Mouse (Mus musculus): Measurements from ENCODE around the gene Cfap54. TPM values are rescaled to one million over a fixed set of nuclear protein-coding genes. Genes with fewer than 3 reads are reported as not detected.

Gene Cfap54
- polyA plus RNA-seq, 1 experiment from 2014 or later = 0.80 TPM

DNA sequence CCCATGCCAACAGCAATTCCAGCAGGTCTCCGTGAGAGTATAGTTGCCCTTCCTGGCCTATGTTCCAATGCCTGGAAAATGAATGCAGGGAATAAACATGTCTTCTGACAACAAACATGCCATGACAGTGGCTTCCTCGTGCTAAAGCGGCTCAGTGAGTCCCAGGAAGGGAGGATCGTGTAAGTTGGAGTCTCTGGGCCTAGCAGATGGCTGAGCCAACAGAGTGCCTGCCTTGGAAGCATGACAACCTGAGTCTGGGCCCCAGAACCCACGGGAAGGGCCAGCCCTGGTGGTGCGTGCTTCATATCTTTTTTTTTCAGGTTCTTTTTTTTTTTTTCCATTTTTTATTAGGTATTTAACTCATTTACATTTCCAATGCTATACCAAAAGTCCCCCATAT, 27.6 kb downstream of the Cfap54 start:
- no peak overlapping the region for H3K4me3 ChIP-seq (replicated peaks; ENCODE audit: low read depth, low read length)
- no peaks in the 10 kb centered on the region for H3K36me3 ChIP-seq (ENCODE audit: insufficient read depth, low read length)
- H3K9ac ChIP-seq (ENCODE audit: low read depth, low read length) = no peak overlapping the region
- WGBS = 74% methylated on average over 6 of the region's 6 CpGs
- no peak overlapping the region for H3K27ac ChIP-seq
- H3K27me3 ChIP-seq (ENCODE audit: insufficient read depth, low read length) = no peaks in the 10 kb centered on the region
- no peak for ATAC-seq (replicated peaks; ENCODE audit: low FRiP score, low read depth)
- no peak for DNase-seq (ENCODE audit: low spot score)
- no peaks in the 10 kb centered on the region for H3K4me1 ChIP-seq (replicated peaks; ENCODE audit: insufficient read depth, low read length)
- H3K9me3 ChIP-seq (replicated peaks; ENCODE audit: low read length) = no peaks in the 10 kb centered on the region
- no peak overlapping the region for H3K4me2 ChIP-seq (ENCODE audit: low read length)
- no peak for TF ChIP-seq CTCF (IDR thresholded peaks at IDR 0.05; ENCODE audit: low read depth)

DNA sequence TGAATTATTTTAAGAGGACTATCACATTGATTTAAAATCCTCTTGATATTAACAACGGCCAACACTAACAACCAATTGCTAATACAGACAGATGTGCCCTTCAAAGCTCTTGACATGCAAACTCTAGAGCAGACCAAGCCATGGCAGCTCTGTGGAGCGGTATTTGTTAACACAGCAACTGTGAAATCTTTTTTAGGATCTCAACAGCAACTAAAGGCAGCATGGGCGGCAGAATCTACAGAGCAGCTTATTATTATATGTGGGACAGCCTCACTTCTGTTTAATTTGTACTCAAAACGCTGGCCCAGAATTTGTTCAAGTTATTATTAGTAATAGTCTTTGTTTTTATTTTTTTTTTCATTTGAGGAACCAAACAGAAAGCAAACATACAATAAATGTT, 28.1 kb downstream of the Cfap54 start:
- TF ChIP-seq CTCF (IDR thresholded peaks at IDR 0.05; ENCODE audit: low read depth) = no peak
- Histone ChIP-seq H3K4me1 (replicated peaks; ENCODE audit: insufficient read depth, low read length) (no peaks in the 10 kb centered on the region), H3K4me3 (replicated peaks; ENCODE audit: low read depth, low read length) (no peak overlapping the region), H3K9me3 (replicated peaks; ENCODE audit: low read length) (no peaks in the 10 kb centered on the region), H3K27me3 (ENCODE audit: insufficient read depth, low read length) (no peaks in the 10 kb centered on the region), H3K27ac (no peak overlapping the region), H3K36me3 (ENCODE audit: insufficient read depth, low read length) (no peaks in the 10 kb centered on the region), H3K9ac (ENCODE audit: low read depth, low read length) (no peak overlapping the region), H3K4me2 (ENCODE audit: low read length) (no peak overlapping the region)
- no peak for ATAC-seq (replicated peaks; ENCODE audit: low FRiP score, low read depth)
- DNase-seq (ENCODE audit: low spot score) = no peak
- 83% methylated on average over 4 of the region's 4 CpGs for WGBS

GRCm38 (mm10) chr10:93051016-93051726, 30.2 kb downstream of the Cfap54 start:
- Histone ChIP-seq H3K4me3 (replicated peaks; ENCODE audit: low read depth, low read length) (peak overlapping the region; percentile 30), H3K9me3 (replicated peaks; ENCODE audit: low read length) (no peaks in the 10 kb centered on the region), H3K4me1 (replicated peaks; ENCODE audit: insufficient read depth, low read length) (no peaks in the 10 kb centered on the region), H3K4me2 (ENCODE audit: low read length) (peak overlapping the region; percentile 55), H3K27me3 (ENCODE audit: insufficient read depth, low read length) (no peaks in the 10 kb centered on the region), H3K9ac (ENCODE audit: low read depth, low read length) (0 out of 2 replicates have a peak overlapping the region, but pooled peaks have one; percentile 4), H3K36me3 (ENCODE audit: insufficient read depth, low read length) (no peaks in the 10 kb centered on the region), H3K27ac (no peak overlapping the region)
- ATAC-seq (replicated peaks; ENCODE audit: low FRiP score, low read depth) (no peak), DNase-seq (ENCODE audit: low spot score) (peak; percentile 91)
- TF ChIP-seq CTCF (IDR thresholded peaks at IDR 0.05; ENCODE audit: low read depth) = peak; percentile 87
- 24% methylated on average over 13 of the region's 13 CpGs for WGBS

DNA sequence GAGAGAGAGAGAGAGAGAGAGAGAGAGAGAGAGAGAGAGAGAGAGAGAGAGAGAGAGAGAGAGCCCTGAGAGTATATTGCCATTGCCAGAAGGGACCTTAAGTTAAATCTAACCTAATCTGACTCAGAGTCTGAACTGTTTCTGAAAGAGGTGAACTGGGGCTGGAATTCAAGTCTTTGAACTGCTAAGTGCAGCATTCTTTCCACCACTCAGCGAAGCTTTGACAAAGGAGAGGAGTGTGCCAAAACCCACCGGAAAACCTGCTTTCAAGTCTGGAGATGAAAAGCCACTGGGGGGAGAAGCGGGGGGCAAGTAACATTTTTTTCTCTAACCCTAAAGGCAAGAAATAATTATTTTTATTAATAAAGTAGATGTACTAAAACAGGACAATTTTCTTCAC, 30.8 kb downstream of the Cfap54 start:
- 50% methylated on average over 3 of the region's 3 CpGs for WGBS
- ATAC-seq (replicated peaks; ENCODE audit: low FRiP score, low read depth) = no peak

GRCm38 (mm10) chr10:93043195-93043594, 38.2 kb downstream of the Cfap54 start:
- Histone ChIP-seq H3K4me1 (replicated peaks; ENCODE audit: insufficient read depth, low read length) (no peaks in the 10 kb centered on the region), H3K27ac (no peak overlapping the region), H3K9me3 (replicated peaks; ENCODE audit: low read length) (no peaks in the 10 kb centered on the region), H3K9ac (ENCODE audit: low read depth, low read length) (no peak overlapping the region), H3K4me2 (ENCODE audit: low read length) (no peak overlapping the region), H3K27me3 (ENCODE audit: insufficient read depth, low read length) (no peaks in the 10 kb centered on the region), H3K36me3 (ENCODE audit: insufficient read depth, low read length) (no peaks in the 10 kb centered on the region), H3K4me3 (replicated peaks; ENCODE audit: low read depth, low read length) (no peak overlapping the region)
- TF ChIP-seq CTCF (IDR thresholded peaks at IDR 0.05; ENCODE audit: low read depth) = no peak
- no peak for ATAC-seq (replicated peaks; ENCODE audit: low FRiP score, low read depth)
- no peak for DNase-seq (ENCODE audit: low spot score)
- WGBS = 91% methylated on average over 10 of the region's 10 CpGs

More for the DNA sequence above, 30.8 kb downstream of the Cfap54 start:
- H3K9me3 ChIP-seq (replicated peaks; ENCODE audit: low read length) = no peaks in the 10 kb centered on the region
- no peak overlapping the region for H3K4me3 ChIP-seq (replicated peaks; ENCODE audit: low read depth, low read length)
- no peaks in the 10 kb centered on the region for H3K36me3 ChIP-seq (ENCODE audit: insufficient read depth, low read length)
- no peak overlapping the region for H3K27ac ChIP-seq
- H3K27me3 ChIP-seq (ENCODE audit: insufficient read depth, low read length) = no peaks in the 10 kb centered on the region
- DNase-seq (ENCODE audit: low spot score) = peak; percentile 7
- TF ChIP-seq CTCF (IDR thresholded peaks at IDR 0.05; ENCODE audit: low read depth) = no peak
- H3K9ac ChIP-seq (ENCODE audit: low read depth, low read length) = no peak overlapping the region
- H3K4me1 ChIP-seq (replicated peaks; ENCODE audit: insufficient read depth, low read length) = no peaks in the 10 kb centered on the region
- no peak overlapping the region for H3K4me2 ChIP-seq (ENCODE audit: low read length)

DNA sequence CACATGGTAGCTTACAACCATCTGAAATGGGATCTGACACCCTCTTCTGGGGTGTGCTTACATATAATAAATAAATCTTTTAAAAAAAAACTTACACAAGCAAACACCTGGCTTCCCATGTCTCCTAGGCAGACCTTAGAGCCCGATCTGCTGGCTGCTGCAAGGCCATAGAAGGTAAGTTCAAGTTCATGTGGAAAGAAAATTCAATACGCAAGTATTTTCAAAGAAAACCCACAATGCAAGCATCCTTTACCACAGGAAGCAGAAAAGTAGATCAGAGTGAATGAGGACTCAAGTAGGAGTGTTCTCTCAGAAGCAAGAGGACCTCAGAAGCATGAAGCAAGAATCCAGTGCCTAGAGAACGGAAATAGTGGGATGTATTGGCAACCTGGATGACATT, 39.6 kb downstream of the Cfap54 start:
- ATAC-seq (replicated peaks; ENCODE audit: low FRiP score, low read depth) = no peak
- Histone ChIP-seq H3K9me3 (replicated peaks; ENCODE audit: low read length) (no peaks in the 10 kb centered on the region), H3K27me3 (ENCODE audit: insufficient read depth, low read length) (no peaks in the 10 kb centered on the region), H3K4me2 (ENCODE audit: low read length) (no peak overlapping the region), H3K4me1 (replicated peaks; ENCODE audit: insufficient read depth, low read length) (no peaks in the 10 kb centered on the region), H3K4me3 (replicated peaks; ENCODE audit: low read depth, low read length) (no peak overlapping the region), H3K36me3 (ENCODE audit: insufficient read depth, low read length) (no peaks in the 10 kb centered on the region), H3K9ac (ENCODE audit: low read depth, low read length) (no peak overlapping the region), H3K27ac (no peak overlapping the region)
- WGBS = 85% methylated on average over 3 of the region's 3 CpGs
- DNase-seq (ENCODE audit: low spot score) = no peak
- no peak for TF ChIP-seq CTCF (IDR thresholded peaks at IDR 0.05; ENCODE audit: low read depth)

DNA sequence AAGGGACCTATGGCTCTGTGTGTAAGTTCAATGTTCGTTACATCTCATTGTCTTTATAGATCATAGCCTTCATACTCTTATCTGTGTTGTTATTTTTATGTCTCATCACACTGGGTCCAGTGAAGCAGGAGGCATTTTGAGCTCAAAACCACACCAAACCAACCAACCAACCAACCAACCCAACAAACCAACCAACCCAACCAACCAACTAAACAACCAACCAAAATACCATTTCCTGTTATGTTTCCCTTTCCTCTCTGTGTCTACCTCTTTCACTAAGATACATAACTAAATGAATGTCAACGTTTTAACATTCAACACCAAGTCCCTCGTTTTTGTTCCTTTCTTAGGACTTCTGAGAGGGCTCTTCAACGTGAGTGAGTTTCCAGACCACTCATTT, 40.0 kb downstream of the Cfap54 start:
- Histone ChIP-seq H3K4me2 (ENCODE audit: low read length) (no peak overlapping the region), H3K4me3 (replicated peaks; ENCODE audit: low read depth, low read length) (no peak overlapping the region), H3K9me3 (replicated peaks; ENCODE audit: low read length) (no peaks in the 10 kb centered on the region), H3K36me3 (ENCODE audit: insufficient read depth, low read length) (no peaks in the 10 kb centered on the region), H3K9ac (ENCODE audit: low read depth, low read length) (no peak overlapping the region), H3K27me3 (ENCODE audit: insufficient read depth, low read length) (no peaks in the 10 kb centered on the region), H3K4me1 (replicated peaks; ENCODE audit: insufficient read depth, low read length) (no peaks in the 10 kb centered on the region), H3K27ac (no peak overlapping the region)
- TF ChIP-seq CTCF (IDR thresholded peaks at IDR 0.05; ENCODE audit: low read depth) = no peak
- DNase-seq (ENCODE audit: low spot score) (no peak), ATAC-seq (replicated peaks; ENCODE audit: low FRiP score, low read depth) (no peak)
- 75% methylated on average over 4 of the region's 4 CpGs for WGBS
